Comparison of ENCODE assay signal across 15 mouse cellular contexts in genomic region chr6:6335251-6335650, GRCm38 (mm10).
DNase-seq lines count a peak whose midpoint lies in the region; ATAC-seq and TF ChIP-seq lines count a peak whose summit lies in the region.
"Had no signal": no experiment of that assay in that cellular context is flagged by ENCODE, and none has a peak within 500 bp of the region (broad histone marks: within the 10 kb centered on the region; RNA-seq: fewer than 3 reads in every experiment).

No protein-coding gene starts in this region.

- no peaks in the 10 kb centered on the region for H3K9me3 ChIP-seq in hindbrain, embryonic 12.5 days (replicated peaks)
- H3K9me3 ChIP-seq in hindbrain, postnatal 0 days (ENCODE audit: low read length): no peaks in the 10 kb centered on the region
- H3K9me3 ChIP-seq in neural tube, embryonic 12.5 days: no peaks in the 10 kb centered on the region
- H3K9me3 ChIP-seq in neural tube, embryonic 15.5 days (replicated peaks): no peaks in the 10 kb centered on the region
- H3K9me3 ChIP-seq in liver, embryonic 11.5 days (ENCODE audit: control insufficient read depth, low read length): no peaks in the 10 kb centered on the region
- no peaks in the 10 kb centered on the region for H3K9me3 ChIP-seq in liver, embryonic 12.5 days (replicated peaks)
- H3K9me3 ChIP-seq: heart, embryonic 12.5 days; liver, embryonic 13.5 days had no signal

- no peaks in the 10 kb centered on the region for H3K27me3 ChIP-seq in hindbrain, embryonic 12.5 days
- H3K27me3 ChIP-seq in hindbrain, postnatal 0 days (ENCODE audit: insufficient read depth, low read length): no peaks in the 10 kb centered on the region
- H3K27me3 ChIP-seq in neural tube, embryonic 12.5 days (replicated peaks): no peaks in the 10 kb centered on the region
- no peaks in the 10 kb centered on the region for H3K27me3 ChIP-seq in neural tube, embryonic 15.5 days (replicated peaks)
- H3K27me3 ChIP-seq in liver, embryonic 11.5 days (replicated peaks; ENCODE audit: control insufficient read depth, insufficient read depth, low read length): no peaks in the 10 kb centered on the region
- no peaks in the 10 kb centered on the region for H3K27me3 ChIP-seq in liver, embryonic 12.5 days (replicated peaks)
- H3K27me3 ChIP-seq: heart, embryonic 12.5 days; liver, embryonic 13.5 days had no signal

- no peak overlapping the region for H3K4me2 ChIP-seq in hindbrain, embryonic 12.5 days (replicated peaks)
- no peak overlapping the region for H3K4me2 ChIP-seq in hindbrain, postnatal 0 days (ENCODE audit: low read depth, low read length)
- H3K4me2 ChIP-seq in neural tube, embryonic 12.5 days (replicated peaks): no peak overlapping the region
- no peak overlapping the region for H3K4me2 ChIP-seq in neural tube, embryonic 15.5 days
- H3K4me2 ChIP-seq in liver, embryonic 11.5 days: no peak overlapping the region
- no peak overlapping the region for H3K4me2 ChIP-seq in liver, embryonic 12.5 days
- H3K4me2 ChIP-seq: heart, embryonic 12.5 days; liver, embryonic 13.5 days had no signal

- H3K4me3 ChIP-seq in hindbrain, embryonic 12.5 days: no peak overlapping the region
- no peak overlapping the region for H3K4me3 ChIP-seq in hindbrain, postnatal 0 days (ENCODE audit: low read length)
- no peak overlapping the region for H3K4me3 ChIP-seq in neural tube, embryonic 12.5 days
- no peak overlapping the region for H3K4me3 ChIP-seq in neural tube, embryonic 15.5 days (replicated peaks)
- H3K4me3 ChIP-seq in liver, embryonic 11.5 days (ENCODE audit: low read depth, low read length): no peak overlapping the region
- H3K4me3 ChIP-seq in liver, embryonic 12.5 days: no peak overlapping the region
- H3K4me3 ChIP-seq: heart, embryonic 12.5 days; liver, embryonic 13.5 days had no signal

- peak; percentile 80; the same call in 1 of the 2 replicates for ATAC-seq in hindbrain, embryonic 12.5 days (ENCODE audit: low FRiP score)
- ATAC-seq in hindbrain, postnatal 0 days: no peak
- ATAC-seq in neural tube, embryonic 12.5 days (ENCODE audit: low FRiP score, low read depth): peak; percentile 56; the same call in 1 of the 2 replicates
- peak; percentile 55; the same call in 1 of the 2 replicates for ATAC-seq in neural tube, embryonic 15.5 days (ENCODE audit: low FRiP score)
- ATAC-seq in liver, embryonic 11.5 days (replicated peaks; ENCODE audit: low FRiP score): no peak
- ATAC-seq in liver, embryonic 12.5 days: no peak

- 58% methylated on average over 8 of the region's 8 CpGs for WGBS in hindbrain, embryonic 12.5 days
- WGBS in hindbrain, postnatal 0 days: 64% methylated on average over 8 of the region's 8 CpGs
- WGBS in neural tube, embryonic 12.5 days: 61% methylated on average over 8 of the region's 8 CpGs
- WGBS in neural tube, embryonic 15.5 days: 37% methylated on average over 8 of the region's 8 CpGs
- WGBS in liver, embryonic 11.5 days: 86% methylated on average over 8 of the region's 8 CpGs
- 76% methylated on average over 8 of the region's 8 CpGs for WGBS in liver, embryonic 12.5 days (ENCODE audit: insufficient replicate concordance)

- H3K9ac ChIP-seq in hindbrain, embryonic 12.5 days: no peak overlapping the region
- H3K9ac ChIP-seq in hindbrain, postnatal 0 days (replicated peaks; ENCODE audit: low read length): no peak overlapping the region
- H3K9ac ChIP-seq in neural tube, embryonic 12.5 days: no peak overlapping the region
- no peak overlapping the region for H3K9ac ChIP-seq in neural tube, embryonic 15.5 days (replicated peaks)
- no peak overlapping the region for H3K9ac ChIP-seq in liver, embryonic 11.5 days (ENCODE audit: low read depth, low read length)
- H3K9ac ChIP-seq in liver, embryonic 12.5 days: no peak overlapping the region
- H3K9ac ChIP-seq: heart, embryonic 12.5 days; liver, embryonic 13.5 days had no signal

- no peaks in the 10 kb centered on the region for H3K36me3 ChIP-seq in hindbrain, embryonic 12.5 days
- no peaks in the 10 kb centered on the region for H3K36me3 ChIP-seq in hindbrain, postnatal 0 days (ENCODE audit: insufficient read depth, low read length)
- H3K36me3 ChIP-seq in neural tube, embryonic 12.5 days: no peaks in the 10 kb centered on the region
- H3K36me3 ChIP-seq in neural tube, embryonic 15.5 days: no peaks in the 10 kb centered on the region
- H3K36me3 ChIP-seq in liver, embryonic 11.5 days (ENCODE audit: control insufficient read depth, insufficient read depth, low read length): no peaks in the 10 kb centered on the region
- H3K36me3 ChIP-seq in liver, embryonic 12.5 days: no peaks in the 10 kb centered on the region
- H3K36me3 ChIP-seq: heart, embryonic 12.5 days; liver, embryonic 13.5 days had no signal

- no peak for TF ChIP-seq CTCF in hindbrain, postnatal 0 days (IDR thresholded peaks at IDR 0.05; ENCODE audit: low read depth)

- no peak overlapping the region for H3K27ac ChIP-seq in hindbrain, embryonic 12.5 days
- H3K27ac ChIP-seq in hindbrain, postnatal 0 days: no peak overlapping the region
- H3K27ac ChIP-seq in neural tube, embryonic 12.5 days: no peak overlapping the region
- H3K27ac ChIP-seq in neural tube, embryonic 15.5 days (replicated peaks): no peak overlapping the region
- no peak overlapping the region for H3K27ac ChIP-seq in liver, embryonic 11.5 days (ENCODE audit: low read depth, low read length)
- no peak overlapping the region for H3K27ac ChIP-seq in liver, embryonic 12.5 days
- H3K27ac ChIP-seq: kidney, postnatal 0 days; liver, embryonic 13.5 days had no signal

- H3K4me1 ChIP-seq in hindbrain, embryonic 12.5 days: no peaks in the 10 kb centered on the region
- no peaks in the 10 kb centered on the region for H3K4me1 ChIP-seq in hindbrain, postnatal 0 days (ENCODE audit: insufficient read depth, low read length)
- no peaks in the 10 kb centered on the region for H3K4me1 ChIP-seq in neural tube, embryonic 12.5 days
- no peaks in the 10 kb centered on the region for H3K4me1 ChIP-seq in neural tube, embryonic 15.5 days
- no peaks in the 10 kb centered on the region for H3K4me1 ChIP-seq in liver, embryonic 11.5 days (replicated peaks; ENCODE audit: control insufficient read depth, insufficient read depth, low read length)
- no peaks in the 10 kb centered on the region for H3K4me1 ChIP-seq in liver, embryonic 12.5 days
- H3K4me1 ChIP-seq: heart, embryonic 12.5 days; liver, embryonic 13.5 days had no signal

- no peak for DNase-seq in hindbrain, postnatal 0 days (ENCODE audit: low spot score)
- DNase-seq in neural tube, embryonic 10.5 days (ENCODE audit: extremely low spot score, low spot score): no peak
- DNase-seq in layer of hippocampus, adult 9-11 months: peak; percentile 27
- DNase-seq in liver, embryonic 11.5 days (ENCODE audit: low spot score): no peak
- DNase-seq: cerebellum, postnatal 14 days; gastrocnemius, postnatal 36 days; liver, embryonic 13.5 days; spleen, adult 18-20 months; thymus, adult 18-20 months had no signal

Comparison
In these comparisons a context has a peak if more than half of its experiments do, and no peak if none do; other contexts are left out.
1. ATAC-seq: peak in hindbrain, embryonic 12.5 days (single experiment), neural tube, embryonic 12.5 days (single experiment) and neural tube, embryonic 15.5 days (single experiment); none in hindbrain, postnatal 0 days (single experiment), liver, embryonic 11.5 days (single experiment) and liver, embryonic 12.5 days (single experiment).